Mouse (Mus musculus): ENCODE results near the gene Tbc1d32. TPM values are rescaled to one million over a fixed set of nuclear protein-coding genes. Genes with fewer than 3 reads are reported as not detected.

Tbc1d32 gene
- total and polyA plus RNA-seq, 2 experiments from 2014 or later = 1.7 to 2.3 TPM

DNA sequence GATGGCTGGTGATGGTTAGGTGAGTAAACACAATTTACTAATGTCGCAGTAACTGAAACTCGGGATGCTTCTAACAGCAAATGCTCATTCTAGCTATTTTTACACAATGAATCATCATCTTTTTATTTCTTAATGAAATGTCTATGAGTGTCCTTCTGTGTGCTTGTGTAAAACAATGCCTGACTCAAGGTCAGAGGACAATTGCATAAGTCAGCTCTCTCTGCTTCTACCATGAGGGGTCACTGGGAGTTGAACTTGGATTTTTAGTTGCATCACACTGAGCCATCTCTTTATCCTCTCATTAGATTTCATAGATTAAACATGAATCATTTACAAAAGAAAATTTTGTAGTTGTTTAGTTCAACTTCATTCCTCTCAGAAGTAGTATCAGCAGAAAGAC lies 203.9 kb downstream of the Tbc1d32 start:
- no peak overlapping the region for H3K4me2 ChIP-seq (ENCODE audit: low read depth, low read length)
- no peaks in the 10 kb centered on the region for H3K36me3 ChIP-seq (replicated peaks; ENCODE audit: control insufficient read depth, insufficient read depth, low read length)
- H3K4me3 ChIP-seq (ENCODE audit: low read depth, low read length) = no peak overlapping the region
- H3K27me3 ChIP-seq (ENCODE audit: control insufficient read depth, insufficient read depth, low read length) = no peaks in the 10 kb centered on the region
- no peaks in the 10 kb centered on the region for H3K9me3 ChIP-seq (replicated peaks; ENCODE audit: control insufficient read depth, low read length)
- 77% methylated on average over 2 of the region's 2 CpGs for WGBS
- no peak overlapping the region for H3K9ac ChIP-seq (replicated peaks; ENCODE audit: low read depth, low read length)
- no peak overlapping the region for H3K27ac ChIP-seq (ENCODE audit: low read depth)
- no peaks in the 10 kb centered on the region for H3K4me1 ChIP-seq (ENCODE audit: control insufficient read depth, insufficient read depth)
- no peak for TF ChIP-seq EP300 (IDR thresholded peaks at IDR 0.05; ENCODE audit: low read depth)
- no peak for TF ChIP-seq CTCF (IDR thresholded peaks at IDR 0.05; ENCODE audit: low read depth)
- no peak for ATAC-seq (ENCODE audit: insufficient read depth, low read depth)
- no peak for DNase-seq (ENCODE audit: low spot score)

DNA sequence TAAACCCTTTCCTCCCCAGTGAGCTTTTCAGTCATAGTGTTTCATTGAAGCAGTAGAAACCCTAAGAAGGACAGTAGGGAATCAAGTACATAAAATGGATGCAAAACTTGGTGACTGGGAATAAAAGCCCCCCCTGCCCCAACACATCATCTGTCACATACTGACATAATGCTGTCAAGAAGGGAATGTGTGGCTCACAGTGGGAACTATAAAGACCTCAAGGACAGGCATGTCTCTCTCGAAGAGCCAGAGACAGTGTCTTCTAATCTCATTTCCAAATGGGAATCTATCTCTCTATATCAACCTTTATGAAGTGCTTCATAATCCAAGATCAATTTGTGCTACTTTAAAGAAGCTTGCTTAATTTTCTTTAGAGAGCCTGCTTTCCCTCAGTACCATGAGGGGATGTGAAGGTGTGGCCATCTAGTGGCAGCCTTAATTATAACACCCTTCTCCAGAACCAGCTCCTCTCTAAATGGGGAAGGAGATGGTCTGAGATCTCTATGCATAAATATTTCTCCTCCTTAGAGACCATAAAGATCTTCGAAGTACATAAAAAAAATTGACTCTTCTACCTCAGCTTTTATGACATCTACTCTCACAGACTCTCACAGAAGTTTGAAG lies 248.5 kb downstream of the Tbc1d32 start:
- H3K9me3 ChIP-seq (replicated peaks; ENCODE audit: control insufficient read depth, low read length) = no peaks in the 10 kb centered on the region
- TF ChIP-seq CTCF (IDR thresholded peaks at IDR 0.05; ENCODE audit: low read depth) (peak; percentile 73), EP300 (IDR thresholded peaks at IDR 0.05; ENCODE audit: low read depth) (no peak)
- H3K4me1 ChIP-seq (ENCODE audit: control insufficient read depth, insufficient read depth) = no peaks in the 10 kb centered on the region
- no peak overlapping the region for H3K4me3 ChIP-seq (ENCODE audit: low read depth, low read length)
- no peak overlapping the region for H3K9ac ChIP-seq (replicated peaks; ENCODE audit: low read depth, low read length)
- H3K27ac ChIP-seq (ENCODE audit: low read depth) = no peak overlapping the region
- H3K4me2 ChIP-seq (ENCODE audit: low read depth, low read length) = peak overlapping the region; percentile 37
- DNase-seq (ENCODE audit: low spot score) (peak; percentile 62), ATAC-seq (ENCODE audit: insufficient read depth, low read depth) (no peak)
- H3K36me3 ChIP-seq (replicated peaks; ENCODE audit: control insufficient read depth, insufficient read depth, low read length) = no peaks in the 10 kb centered on the region
- H3K27me3 ChIP-seq (ENCODE audit: control insufficient read depth, insufficient read depth, low read length) = no peaks in the 10 kb centered on the region
- WGBS = 28% methylated on average over 2 of the region's 2 CpGs

DNA sequence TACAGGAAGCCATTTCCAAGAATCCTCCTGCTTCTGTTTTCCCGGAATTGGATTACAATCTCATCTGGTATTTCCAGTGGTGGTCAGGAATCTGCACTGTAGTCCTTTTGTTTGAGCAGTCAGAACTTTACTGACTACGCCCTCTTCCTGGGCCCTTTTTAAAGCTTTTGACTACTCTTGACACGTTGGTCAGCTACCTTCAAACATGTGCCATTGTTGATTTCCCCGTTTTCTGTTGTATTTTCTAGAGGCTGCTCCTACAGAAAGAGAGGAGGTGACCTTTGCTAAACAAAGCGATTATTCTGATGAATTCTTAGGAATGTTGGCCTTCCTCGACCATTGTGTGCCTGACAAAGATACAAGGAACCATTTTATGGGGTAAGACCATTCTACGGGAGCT lies 250.5 kb downstream of the Tbc1d32 start:
- H3K9me3 ChIP-seq (replicated peaks; ENCODE audit: control insufficient read depth, low read length) = no peaks in the 10 kb centered on the region
- H3K4me2 ChIP-seq (ENCODE audit: low read depth, low read length) = no peak overlapping the region
- TF ChIP-seq EP300 (IDR thresholded peaks at IDR 0.05; ENCODE audit: low read depth) = no peak
- TF ChIP-seq CTCF (IDR thresholded peaks at IDR 0.05; ENCODE audit: low read depth) = no peak
- no peak for DNase-seq (ENCODE audit: low spot score)
- H3K27ac ChIP-seq (ENCODE audit: low read depth) = no peak overlapping the region
- 71% methylated on average over 7 of the region's 7 CpGs for WGBS
- H3K36me3 ChIP-seq (replicated peaks; ENCODE audit: control insufficient read depth, insufficient read depth, low read length) = no peaks in the 10 kb centered on the region
- H3K9ac ChIP-seq (replicated peaks; ENCODE audit: low read depth, low read length) = no peak overlapping the region
- ATAC-seq (ENCODE audit: insufficient read depth, low read depth) = no peak
- H3K4me1 ChIP-seq (ENCODE audit: control insufficient read depth, insufficient read depth) = no peaks in the 10 kb centered on the region
- no peak overlapping the region for H3K4me3 ChIP-seq (ENCODE audit: low read depth, low read length)
- H3K27me3 ChIP-seq (ENCODE audit: control insufficient read depth, insufficient read depth, low read length) = no peaks in the 10 kb centered on the region

Other genes starting within 250 kb of the Tbc1d32 start
- gene Msl3l2, start 121.8 kb downstream of the Tbc1d32 start, total RNA-seq (2014; rRNA removed; ENCODE audit: low replicate concordance) = 2.9 and 7.1 TPM in 2 replicates
- gene Msl3l2, start 121.8 kb downstream of the Tbc1d32 start, polyA plus RNA-seq (2015; fragmentation: Nextera tagmentation; extraction: Ambion mirVana) = 2.2 and 2.3 TPM in 2 replicates
- gene Gja1, start 148.6 kb upstream of the Tbc1d32 start, total RNA-seq (2014; rRNA removed; ENCODE audit: low replicate concordance) = 198 and 396 TPM in 2 replicates
- 579 and 613 TPM in 2 replicates for gene Gja1, start 148.6 kb upstream of the Tbc1d32 start, polyA plus RNA-seq (2015; fragmentation: Nextera tagmentation; extraction: Ambion mirVana)